Mouse (Mus musculus): ENCODE measurements around the gene Dohh. TPM values are rescaled to one million over a fixed set of nuclear protein-coding genes. Genes with fewer than 3 reads are reported as not detected.

Dohh gene
- total RNA-seq (2021) = 10 to 100 TPM; 48.1 to 48.5 TPM
- long read RNA-seq, experiment 1, transcript Dohh-201 (5 exons, 1,444 nt) = major isoform, 74 of 95 reads
- long read RNA-seq, experiment 1, partial matches to known transcripts = 8 of 95 reads
- long read RNA-seq, experiment 1, other reads (novel, unspliced or antisense) = 13 of 95 reads
- long read RNA-seq, experiment 2, transcript Dohh-201 (5 exons, 1,444 nt) = major isoform, 77 of 87 reads
- long read RNA-seq, experiment 2, partial matches to known transcripts = 3 of 87 reads
- long read RNA-seq, experiment 2, other reads (novel, unspliced or antisense) = 7 of 87 reads

DNA sequence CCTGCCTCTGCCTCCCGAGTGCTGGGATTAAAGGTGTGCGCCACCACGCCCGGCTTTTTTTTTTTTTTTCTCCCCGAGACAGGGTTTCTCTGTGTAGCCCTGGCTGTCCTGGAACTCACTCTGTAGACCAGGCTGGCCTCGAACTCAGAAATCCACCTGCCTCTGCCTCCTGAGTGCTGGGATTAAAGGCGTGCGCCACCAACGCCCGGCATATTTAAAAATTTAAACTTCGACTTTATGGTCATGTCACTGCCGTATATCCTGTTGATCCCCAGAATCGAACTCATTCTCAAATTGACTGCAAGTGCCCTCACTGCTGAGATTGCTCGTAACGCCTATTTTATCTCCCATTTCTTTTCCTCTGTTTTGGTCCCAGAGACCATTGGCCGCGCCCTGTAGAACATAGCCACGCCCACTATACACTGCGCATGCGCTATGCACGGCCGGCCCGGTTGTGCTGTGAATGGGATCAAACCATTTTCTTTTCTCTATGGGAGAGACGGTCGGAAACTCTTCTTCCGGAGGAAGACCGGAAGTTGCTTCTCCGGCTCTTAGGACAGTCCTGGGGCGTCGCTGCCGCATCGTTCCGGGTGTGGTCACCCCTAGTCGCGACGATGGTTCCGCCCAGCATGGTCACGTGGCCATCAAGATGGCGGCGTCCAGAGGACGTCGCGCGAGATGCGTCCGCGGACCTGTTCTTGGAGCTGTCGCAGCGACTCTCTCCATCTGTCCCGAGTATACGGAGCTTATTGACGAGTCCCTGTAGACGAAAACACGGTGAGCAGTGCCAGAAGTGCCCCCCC is at the start of gene Dohh, which contains the start of gene Gm48551:
TSS of gene Dohh (plus strand) at position 627 of the 803 bp plus-strand sequence.
TSS of gene Gm48551 (plus strand) at position 665 of the 803 bp plus-strand sequence.
- DNase-seq (ENCODE audit: low spot score in 2 of 2) = peak; percentile 96 to 99

DNA sequence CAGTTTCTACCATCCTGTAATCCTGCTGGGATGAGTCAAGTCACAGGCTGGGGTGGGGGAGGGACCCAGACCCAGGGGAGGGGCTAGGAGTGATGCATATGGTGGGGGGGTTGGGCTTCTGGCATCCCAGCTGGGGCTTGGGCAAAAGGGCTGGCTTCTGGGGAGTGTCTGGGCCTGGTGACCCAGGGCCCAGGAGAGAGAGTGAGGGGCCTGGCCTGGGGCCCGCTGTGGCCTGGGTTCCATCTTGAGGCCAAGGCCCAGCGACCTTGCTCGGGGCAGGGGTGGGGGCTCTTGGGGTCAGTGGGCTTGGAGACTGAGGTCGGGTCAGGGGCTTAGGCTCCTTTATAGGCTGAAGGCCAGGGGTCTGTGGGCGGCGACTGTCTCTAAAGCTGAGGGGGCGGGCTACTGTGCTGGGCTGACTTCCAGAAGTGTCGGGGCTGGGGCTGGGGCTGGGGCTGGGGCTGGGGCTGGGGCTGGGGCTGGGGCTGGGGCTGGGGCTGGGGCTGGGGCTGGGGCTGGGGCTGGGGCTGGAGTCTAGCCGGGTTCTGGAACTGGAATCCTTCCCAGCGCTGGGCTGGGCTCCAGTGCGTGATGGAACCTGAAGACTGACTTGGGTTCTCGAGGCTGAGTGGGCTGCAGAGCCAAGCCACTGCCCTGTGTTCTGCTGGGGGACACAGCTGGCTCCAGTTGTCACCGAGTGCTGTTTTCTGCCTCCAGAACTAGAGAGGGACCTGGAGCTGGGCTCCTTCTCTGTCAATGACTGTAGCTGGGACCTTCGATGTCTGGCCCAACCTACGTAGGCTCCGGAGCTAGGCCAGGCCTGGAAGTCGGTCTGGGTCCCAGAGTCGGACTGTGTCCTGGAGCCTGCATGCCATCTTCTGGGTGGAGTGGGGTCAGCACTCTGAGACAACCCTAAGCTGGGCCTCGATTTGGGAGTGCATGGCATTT is 48.6 kb upstream of the Dohh start:
- peak in 1 of 2 experiments; percentile 69 for DNase-seq (ENCODE audit: low spot score in 2 of 2)

DNA sequence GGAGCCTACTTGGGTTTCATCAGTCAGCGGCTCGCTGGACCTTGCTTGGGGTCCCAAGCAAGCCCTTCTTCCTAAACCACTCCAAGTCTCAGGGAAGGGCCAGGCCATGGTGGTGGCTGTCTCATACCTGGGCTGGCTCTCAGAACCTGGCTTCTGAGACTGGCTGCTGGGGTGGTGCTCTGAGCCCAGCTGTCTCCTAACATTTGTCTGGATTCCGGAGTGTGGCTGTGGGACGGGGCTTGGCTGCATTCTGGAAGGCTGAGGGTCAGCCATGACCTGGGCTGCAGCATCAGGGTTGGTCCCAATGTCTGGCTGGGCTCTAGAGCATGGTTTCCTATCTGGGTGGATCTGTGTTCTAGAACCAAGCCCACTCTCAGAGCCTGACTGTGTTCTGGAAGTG is 47.7 kb upstream of the Dohh start:
- DNase-seq (ENCODE audit: low spot score in 2 of 2) = no peak

DNA sequence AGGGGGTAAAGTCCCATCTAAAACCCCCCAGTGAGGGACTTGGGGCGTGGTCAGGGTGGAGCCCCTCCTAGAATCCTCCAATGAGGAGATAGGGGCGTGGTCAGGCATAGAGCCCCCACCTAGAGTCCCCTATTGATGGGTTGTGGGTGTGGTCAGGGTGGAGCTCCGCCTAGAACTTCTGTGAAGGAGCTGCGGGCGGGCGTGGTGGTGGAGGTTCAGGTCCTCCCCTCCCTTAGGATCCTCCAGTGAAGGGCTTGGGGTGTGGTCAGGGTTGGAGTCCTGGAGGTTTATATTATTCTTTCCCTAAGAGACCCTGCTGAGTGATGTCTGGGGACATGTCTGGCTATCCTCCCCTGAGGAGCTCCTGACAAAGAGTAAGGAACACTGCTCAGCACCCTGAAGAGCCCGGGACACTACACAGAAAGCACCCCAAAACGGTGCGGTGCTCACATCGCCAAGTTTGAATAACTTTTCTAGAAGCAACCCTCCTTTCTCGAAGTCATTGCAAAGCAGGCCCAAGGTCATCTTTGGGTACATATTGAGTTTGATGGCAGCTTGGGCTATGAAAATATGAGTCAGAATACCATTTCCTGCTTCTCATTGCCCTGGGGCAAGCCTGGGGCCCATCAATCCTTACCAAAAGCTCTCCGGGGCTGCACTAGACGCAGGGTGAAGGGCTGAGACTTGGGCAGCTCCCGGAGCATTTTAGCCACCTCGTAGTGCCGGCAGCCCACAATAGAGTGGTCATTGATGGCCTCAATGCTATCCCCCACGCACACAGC is 43.5 kb upstream of the Dohh start:
- DNase-seq (ENCODE audit: low spot score in 2 of 2) = no peak

DNA sequence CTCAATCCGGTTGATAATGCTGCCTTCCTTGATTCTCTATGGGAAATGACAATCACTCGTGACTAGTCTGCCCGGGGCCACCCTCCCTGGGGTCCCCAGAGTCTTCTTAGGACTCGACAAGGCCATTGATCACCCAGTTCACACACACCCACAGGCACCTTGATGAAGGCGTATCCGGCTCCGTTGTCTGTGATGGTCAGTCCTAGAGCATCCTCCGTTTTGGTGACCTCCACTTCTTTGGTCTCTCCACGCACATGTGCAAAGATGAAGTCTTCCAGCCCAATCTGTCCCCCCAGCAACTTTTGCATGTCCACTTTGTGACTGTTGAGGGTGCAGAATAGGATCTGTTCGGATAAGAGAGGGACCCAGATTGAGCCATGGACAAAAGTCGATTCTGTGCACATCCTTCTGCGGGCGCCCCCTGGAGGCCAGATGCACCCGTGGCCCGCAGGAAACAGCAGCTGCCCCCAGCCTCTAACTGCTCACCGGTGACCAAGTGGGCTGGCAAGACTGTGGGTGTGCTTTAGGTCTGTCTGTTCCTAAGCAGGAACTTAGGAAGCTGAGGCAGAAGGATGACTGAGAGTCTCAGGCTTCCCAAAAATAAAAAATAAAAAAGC is 42.8 kb upstream of the Dohh start:
- peak in 1 of 2 experiments; percentile 75 for DNase-seq (ENCODE audit: low spot score in 2 of 2)

DNA sequence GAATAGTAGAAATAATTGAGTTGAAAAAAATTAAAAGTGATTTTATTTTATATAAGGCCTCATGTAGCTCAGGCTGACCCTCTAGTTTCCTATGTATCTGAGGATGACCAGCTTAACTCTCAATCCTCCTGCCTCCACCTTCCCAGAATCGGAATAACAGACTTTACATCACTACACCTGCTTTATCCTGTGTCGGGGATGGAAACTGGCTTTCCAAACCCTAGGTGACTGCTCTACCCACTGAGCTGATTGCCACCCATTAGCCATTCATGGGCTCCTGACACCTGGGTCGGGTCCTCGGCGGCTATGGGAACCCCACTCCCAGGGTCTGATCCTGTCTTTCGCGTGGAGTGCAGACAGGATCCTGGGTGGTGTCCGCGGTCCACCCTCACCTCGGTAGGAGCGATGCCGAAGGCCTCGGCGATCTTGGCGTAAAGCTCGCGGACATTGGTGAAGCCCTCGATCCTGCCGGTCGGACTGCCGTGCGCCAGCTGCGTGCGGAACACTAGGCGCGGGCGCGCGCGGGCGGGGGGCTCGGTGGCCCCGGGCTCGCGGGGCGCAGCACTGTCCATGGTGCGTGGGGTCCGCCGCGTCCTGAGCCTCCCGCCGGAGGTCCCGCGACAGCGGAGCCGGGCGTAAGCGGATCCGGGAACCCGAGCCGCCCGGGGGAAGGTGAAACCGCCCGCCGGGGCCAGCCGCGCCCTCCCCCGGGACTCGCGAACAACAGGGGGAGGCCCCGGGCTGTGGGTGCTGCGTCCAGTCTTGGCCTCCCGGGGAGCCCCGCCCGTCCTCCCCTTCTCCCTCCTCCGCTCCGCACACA is 41.3 kb upstream of the Dohh start, which contains the start of gene Gipc3:
TSS of gene Gipc3 (minus strand) at position 581 of the 820 bp plus-strand sequence.
- no peak for DNase-seq (ENCODE audit: low spot score in 2 of 2)

DNA sequence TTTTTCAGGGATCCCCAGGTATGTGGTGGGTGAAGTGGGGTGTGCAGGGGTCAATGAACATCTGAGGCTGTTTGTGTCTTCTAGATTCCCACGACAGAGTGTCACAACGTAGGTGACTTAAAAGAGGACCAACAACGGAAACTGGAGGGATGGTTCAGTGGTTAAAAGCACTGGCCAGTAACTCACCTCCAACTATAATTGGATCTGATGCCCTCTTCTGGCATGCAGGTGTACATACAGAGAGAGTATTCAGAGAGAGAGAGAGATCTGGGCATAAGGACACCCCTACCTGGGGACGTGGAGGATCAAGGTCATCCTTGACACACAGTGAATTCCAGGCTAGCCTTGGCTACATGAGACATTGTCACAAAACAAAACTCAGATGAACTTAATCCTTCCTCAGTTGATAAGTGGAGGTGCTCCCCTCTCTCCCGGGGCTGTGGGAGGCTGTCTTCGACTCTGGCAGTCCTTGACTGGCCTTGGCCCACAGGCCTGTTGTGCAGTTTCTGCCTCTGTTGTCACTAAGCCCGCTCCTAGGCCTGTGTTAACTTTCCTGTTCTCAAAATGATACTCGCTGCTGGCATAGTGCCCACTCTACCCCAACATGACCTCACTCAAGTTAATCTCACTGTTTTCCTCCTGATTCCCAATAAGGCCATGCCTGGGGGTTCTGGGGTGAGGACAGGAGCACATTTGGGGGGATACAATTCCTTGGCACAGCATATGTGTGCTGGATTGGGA is 39.6 kb upstream of the Dohh start:
- no peak for DNase-seq (ENCODE audit: low spot score in 2 of 2)

DNA sequence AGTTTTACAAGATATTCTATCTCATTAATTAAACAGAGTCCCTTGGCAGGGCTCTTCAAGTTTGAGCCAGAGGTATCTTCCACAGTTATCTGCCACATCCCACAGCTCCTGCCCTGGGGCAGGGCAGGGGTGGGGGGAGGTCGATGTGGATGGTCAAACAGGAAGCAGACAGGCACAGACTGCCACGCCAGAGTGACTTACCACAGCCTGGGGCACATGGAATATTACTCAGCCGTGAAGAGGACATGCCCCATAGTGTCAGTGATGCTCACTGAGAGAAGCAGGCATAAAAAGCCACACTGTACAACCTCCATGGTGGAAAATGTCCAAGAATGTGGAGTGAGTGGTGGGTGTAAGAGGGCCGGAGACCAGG is 39.1 kb upstream of the Dohh start:
- DNase-seq (ENCODE audit: low spot score in 2 of 2) = no peak

DNA sequence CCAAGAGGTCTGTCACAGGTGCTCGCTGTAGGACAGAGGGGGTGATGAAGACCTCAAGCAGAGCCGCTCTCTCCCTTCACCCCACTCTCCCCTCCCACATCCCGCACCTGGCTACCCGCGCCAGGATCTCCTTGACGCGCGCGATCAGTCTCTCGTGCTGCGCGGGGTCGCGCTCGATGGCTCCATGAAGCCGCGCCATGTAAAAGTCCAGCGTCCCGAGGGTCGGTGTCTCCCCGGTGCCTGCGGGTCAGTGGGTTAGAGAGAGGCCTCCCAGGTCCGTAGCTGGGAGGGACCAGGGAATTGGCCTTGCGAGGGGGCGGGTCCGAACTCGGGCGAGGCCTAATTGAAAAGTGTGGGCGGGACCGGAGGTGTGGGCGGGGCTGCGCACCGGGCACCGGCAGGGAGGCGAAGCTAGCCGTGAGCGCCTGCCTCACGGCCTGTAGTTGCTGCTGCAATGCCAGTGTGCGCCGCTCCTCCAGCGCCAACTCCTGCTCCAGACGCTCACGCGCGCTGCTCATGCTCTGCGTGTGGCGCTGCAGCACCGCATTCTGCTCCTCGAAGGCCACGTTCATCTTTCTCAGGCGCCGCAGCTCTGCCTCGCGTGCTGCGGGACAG is 37.7 kb upstream of the Dohh start:
- DNase-seq (ENCODE audit: low spot score in 2 of 2) = no peak

DNA sequence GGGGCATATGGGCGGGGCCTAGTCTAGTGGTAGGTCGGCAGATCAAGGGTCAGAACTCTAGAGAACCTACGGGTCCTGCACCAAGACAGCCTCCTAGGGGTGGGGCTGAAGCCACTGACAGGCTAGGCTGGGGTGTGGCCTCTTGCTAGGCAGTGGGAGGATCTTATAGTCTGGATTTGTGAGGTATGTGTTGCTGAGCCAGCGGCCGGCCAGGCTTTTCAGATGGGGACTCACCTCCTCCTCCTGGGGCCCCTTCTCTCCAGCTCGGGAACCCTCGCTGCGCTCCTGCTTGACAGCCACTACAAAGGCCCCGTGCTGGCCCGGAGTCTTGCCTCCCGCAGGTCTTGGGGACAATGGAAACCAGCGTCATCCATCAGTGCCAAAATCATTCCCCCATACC is 35.1 kb upstream of the Dohh start:
- no peak for DNase-seq (ENCODE audit: low spot score in 2 of 2)

DNA sequence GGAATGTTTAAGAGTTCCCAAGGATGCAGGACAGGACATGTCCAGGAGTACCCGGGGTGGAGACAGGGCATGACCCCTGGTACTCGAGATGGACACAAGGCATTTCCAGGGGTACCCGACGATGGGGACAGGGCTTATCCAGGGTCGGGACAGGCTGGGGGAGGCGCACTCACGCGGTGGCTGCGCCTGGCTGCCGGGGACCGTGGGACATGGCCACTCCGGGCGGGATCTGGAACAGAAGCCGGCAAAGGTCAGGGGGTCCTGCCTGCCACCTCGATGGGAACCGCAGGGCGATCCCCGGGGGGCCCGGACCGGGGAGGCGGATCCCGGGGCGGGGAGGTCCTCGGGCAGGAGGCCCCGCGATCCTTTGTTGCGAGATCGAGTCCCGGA is 34.3 kb upstream of the Dohh start:
- no peak for DNase-seq (ENCODE audit: low spot score in 2 of 2)

DNA sequence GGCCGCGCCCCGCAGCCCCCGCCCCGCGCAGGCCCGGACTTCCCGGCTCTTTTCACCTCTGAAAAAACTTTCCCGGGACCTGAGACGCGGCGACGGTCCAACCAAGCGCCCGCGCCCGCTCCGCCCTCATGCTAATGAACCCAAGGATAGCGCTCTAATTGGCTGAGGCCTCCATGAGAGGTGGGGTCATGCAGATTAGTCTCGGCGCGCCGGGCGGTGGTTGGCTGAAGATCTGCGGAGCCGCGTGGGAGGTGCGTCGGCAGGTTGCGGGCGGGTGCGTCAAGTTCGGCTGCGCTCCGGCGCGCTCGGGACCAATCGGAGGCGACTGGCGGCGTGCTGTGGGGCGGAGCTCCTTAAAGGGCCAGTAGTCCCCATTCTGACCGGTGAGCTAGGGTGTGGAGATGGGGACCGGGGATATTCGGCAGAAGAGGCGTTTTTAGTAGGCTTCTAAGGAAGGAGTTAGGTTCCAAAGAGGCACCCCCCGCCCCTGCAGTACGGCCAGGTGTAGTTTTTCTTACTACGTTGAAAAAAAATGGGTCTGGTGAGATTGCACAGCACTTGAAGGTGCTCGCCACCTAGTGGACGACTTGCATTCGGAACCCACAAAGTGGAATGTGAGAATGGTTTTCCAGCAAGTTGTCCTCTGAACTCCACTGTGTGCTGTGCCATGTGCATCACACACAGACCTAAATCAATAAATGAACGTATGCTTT is 33.7 kb upstream of the Dohh start, which contains the start of gene Hmg20b:
TSS of gene Hmg20b (minus strand) at position 130 of the 713 bp plus-strand sequence.
- peak; percentile 98 to 99 for DNase-seq (ENCODE audit: low spot score in 2 of 2)

DNA sequence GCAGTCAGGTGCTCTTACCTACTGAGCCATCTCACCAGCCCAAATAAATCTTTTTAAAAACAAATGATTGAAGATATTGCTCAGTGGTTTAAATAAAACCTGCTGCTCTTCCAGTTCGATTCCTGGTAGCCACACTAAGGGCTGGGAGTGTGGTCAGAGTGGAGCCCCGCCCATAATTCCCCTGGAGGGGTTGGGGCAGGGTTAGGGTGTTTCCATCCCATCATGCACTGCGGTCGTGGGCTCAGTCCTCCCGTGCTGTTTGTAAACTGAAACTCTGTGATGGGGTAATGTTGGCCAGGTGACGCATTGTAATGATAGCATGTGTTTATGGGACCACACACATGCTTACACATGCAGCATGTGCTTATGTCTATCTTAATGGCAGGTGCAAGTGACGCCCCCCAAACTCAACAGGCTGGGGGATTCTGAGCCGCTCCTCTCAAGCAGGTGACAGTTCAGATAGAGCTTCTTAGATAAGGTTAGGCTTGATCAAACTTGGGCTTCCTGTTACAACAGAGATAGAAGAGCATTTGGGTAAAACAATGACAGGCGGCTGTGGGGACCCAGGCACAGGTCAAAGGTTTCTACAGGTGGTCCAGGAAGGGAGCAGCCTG is 32.4 kb upstream of the Dohh start:
- no peak for DNase-seq (ENCODE audit: low spot score in 2 of 2)

DNA sequence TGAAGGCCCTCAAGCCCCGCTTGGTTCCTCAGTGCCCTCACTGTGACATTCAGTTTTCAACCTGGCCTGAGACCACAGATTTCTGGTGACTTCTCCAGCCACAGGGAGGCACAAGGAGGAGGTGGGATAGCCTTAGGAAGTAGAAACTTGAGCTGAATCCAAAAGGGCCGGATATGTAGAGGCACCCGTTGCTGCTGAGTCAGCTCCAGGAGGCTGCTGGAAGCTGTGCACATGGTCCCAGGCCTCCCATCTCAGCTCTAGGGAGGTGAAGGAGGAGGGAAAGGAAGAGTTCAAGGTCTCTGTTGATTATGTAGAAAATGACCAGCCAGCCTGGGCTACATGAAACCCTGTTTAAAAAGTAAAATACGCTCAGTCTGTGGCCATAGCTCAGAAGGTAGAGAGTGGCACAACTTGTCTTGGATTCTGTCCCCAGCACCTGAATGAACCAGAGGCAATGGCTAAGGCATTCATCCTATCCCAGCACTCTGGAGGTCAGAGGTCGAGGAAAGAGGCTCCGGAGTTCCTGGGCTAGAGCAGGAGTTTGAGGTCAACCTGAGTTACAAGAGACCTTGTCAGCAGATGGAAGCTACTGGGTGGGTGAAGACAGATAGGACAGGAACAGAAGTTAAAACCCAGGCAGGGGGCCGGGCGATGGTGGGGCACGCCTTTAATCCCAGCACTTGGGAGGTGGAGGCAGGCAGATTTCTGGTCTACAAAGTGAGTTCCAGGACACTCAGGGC is 29.3 kb upstream of the Dohh start:
- no peak for DNase-seq (ENCODE audit: low spot score in 2 of 2)

DNA sequence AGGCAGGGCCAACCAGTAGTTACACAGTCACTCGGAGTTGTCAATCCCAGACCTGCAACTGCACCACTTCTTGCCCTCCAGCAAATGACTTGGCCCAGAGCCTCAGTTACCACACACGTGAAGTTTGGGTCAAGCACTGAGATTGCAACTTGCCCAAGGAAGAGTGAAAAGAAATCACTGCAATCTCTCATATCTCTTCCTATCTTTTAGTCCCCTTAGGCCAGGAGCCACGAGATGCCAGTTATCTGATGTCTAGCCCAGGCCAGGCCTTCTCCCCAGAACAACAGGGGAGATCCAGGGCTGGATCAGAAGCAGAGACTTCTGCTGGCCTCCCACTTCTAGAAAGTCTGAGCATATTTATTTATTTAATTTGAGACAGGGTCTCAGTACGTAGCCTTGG is 28.7 kb upstream of the Dohh start:
- DNase-seq (ENCODE audit: low spot score in 2 of 2) = no peak

DNA sequence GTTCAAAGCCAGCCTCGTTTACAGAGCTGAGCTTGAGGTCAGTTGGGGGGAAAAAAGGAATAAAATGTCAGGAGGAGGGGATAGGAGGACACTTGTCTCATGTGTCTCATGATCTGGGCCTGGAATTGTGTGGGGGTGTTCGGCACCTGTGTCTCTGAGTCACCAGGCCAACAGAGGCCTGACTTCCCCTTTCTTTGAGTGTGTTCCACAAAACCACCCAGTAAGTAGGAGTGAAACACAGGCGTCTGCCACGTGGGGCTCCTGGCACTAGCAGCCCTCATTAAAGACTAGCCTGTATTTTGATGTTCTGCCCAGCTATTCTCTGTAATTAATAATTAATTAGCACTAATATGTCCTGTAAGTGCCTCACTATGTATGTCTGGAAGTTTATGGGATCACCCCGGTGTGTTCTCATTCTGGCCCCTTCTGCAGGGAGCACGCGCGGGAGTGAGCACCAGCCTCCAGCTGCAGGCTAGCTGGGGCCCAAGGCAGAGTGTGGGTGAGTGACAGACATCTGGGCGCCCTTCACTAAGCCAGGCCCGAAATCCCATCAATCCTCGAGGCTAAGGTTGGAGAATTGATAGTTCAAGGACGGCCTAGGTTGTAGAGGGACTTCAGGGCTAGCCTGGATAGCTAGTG is 27.8 kb upstream of the Dohh start:
- DNase-seq (ENCODE audit: low spot score in 2 of 2) = no peak
